Mouse (Mus musculus) thymus, postnatal 10 days (tissue): ENCODE data around the gene Olfr1109.

Source experiments
- DNase-seq, 2 experiments: peaks; one replicate each; pipeline ENCODE4 v3.0.0; 2021; ENCODE audit warnings: low spot score in 2 of 2

Gene Olfr1109

GRCm38 (mm10) chr2:87095908-87096307 lies at the start of gene Olfr1109:
TSS of gene Olfr1109 (minus strand) at chr2:87096008.
- no peak for DNase-seq

- no peak for DNase-seq
Observed at GRCm38 (mm10) chr2:87140200-87140599, 44.4 kb upstream of the Olfr1109 start, which contains the start of gene Olfr1110. TSS of gene Olfr1110 (minus strand) at chr2:87140300.

GRCm38 (mm10) chr2:87114467-87114866 lies 18.7 kb upstream of the Olfr1109 start, which contains the start of gene Olfr259:
TSS of gene Olfr259 (minus strand) at chr2:87114567.
- no peak for DNase-seq

DNA sequence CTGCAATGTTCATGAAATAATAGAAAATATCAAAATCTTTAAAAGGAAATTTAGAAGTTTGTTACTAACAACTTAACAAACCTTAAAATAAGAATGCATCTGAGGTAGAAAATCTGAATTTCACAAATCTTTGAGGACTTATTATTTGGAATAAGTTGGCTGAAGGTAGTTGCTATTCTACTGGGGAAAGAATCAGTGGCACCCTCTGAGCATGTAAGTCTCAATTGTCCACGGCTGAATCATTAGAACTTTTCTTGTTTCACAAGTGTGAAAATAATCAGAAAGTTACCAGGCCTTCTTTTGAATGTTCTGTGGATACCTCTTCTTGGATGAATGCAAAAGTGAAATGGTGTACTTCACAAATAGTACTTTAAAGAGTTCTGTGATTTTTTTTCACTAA lies 20.1 kb downstream of the Olfr1109 start, which contains the start of gene Olfr1107:
Gene Olfr1107, minus strand, starts transcription at position 101 of the 400 bp plus-strand sequence.
- DNase-seq = no peak

GRCm38 (mm10) chr2:87052173-87052572 lies 43.6 kb downstream of the Olfr1109 start, which contains the start of gene Olfr1106:
TSS of gene Olfr1106 (minus strand) at chr2:87052273.
- DNase-seq = no peak
